Mouse (Mus musculus): ENCODE results near the gene Hist1h2ai. TPM values are rescaled to one million over a fixed set of nuclear protein-coding genes. Genes with fewer than 3 reads are reported as not detected.

The Hist1h2ai gene
- polyA plus RNA-seq, 1 experiment, result 104 TPM

DNA sequence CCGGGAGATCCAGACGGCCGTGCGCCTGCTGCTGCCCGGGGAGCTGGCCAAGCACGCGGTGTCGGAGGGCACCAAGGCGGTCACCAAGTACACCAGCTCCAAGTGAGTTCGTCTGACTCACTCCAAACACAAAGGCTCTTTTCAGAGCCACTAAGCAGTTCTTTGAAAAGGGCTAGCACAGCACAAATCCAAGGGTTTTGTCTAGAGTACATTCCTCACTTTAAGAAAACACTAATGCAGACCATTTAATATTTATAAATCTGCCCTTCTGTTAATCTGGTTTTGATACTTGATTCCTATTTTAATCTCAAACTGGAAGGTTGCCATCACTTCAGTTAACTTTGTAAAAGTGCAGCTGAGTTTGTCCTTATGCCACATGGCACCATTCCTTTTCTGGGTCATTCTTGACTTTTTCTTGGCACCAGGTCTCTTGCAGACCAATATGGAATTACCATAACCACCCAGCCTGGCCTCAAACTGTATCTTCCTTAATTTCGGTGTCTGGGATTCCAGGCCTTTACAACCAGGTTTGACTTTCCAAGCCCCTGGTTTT is 6.2 kb downstream of the Hist1h2ai start:
- no peaks in the 10 kb centered on the region for H3K36me3 ChIP-seq (ENCODE audit: control insufficient read depth, insufficient read depth, low read length)
- H3K4me1 ChIP-seq (ENCODE audit: control insufficient read depth, insufficient read depth, insufficient read length, low read length), result peaks cover 5% of the 10 kb centered on the region; the same call in 1 of the 2 replicates
- H3K4me3 ChIP-seq (ENCODE audit: low read depth, low read length), result peak overlapping the region; percentile 69
- 5% methylated on average over 11 of the region's 11 CpGs for WGBS
- H3K27ac ChIP-seq (ENCODE audit: insufficient read depth, low read depth, low read length), result peak overlapping the region; percentile 75; the same call in 1 of the 2 replicates
- H3K27me3 ChIP-seq (ENCODE audit: control insufficient read depth, insufficient read depth, low read length), result no peaks in the 10 kb centered on the region
- TF ChIP-seq CTCF (IDR thresholded peaks at IDR 0.05; ENCODE audit: extremely low read depth, insufficient read length, insufficient replicate concordance, low read depth, low read length) (no peak), POLR2A (IDR thresholded peaks at IDR 0.05; ENCODE audit: low read depth, low read length) (no peak)

DNA sequence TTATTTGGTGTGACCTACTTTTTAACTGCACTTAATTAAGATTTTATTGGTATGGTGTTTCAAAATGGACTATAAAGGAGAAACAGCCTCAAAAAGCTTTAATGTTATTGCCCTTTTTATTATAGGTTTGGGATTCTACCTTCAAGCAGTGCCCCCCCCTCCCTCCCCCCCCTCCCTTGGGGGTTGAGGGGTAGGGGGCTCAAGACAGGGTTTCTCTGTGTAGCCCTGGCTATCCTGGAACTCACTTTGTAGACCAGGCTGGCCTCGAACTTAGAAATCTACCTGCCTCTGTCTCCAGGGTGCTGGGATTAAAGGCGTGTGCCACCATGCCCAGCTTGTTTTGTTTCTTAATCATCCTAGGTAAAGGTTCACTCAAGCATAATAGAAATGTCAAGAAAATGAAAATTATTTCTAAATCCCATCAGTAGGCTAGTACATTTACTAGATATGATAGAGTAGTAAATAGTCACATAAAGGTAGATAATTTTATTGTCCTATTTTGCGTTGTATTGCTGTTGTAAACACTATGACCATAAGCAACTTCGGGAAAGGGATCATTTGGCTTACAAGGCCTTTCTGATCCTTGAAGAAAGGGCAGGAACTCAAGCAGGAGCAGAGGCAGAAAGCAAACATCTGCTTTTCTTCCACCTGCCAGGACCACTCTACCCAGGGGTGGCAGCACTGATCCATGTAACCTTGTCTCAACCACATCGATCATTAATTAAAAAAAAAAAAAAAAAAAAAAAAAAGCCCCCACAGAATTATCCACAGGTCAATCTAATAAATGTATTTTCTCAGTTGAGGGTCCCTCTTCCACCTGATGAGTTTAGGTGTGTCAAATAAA is 7.0 kb downstream of the Hist1h2ai start:
- Histone ChIP-seq H3K27ac (ENCODE audit: insufficient read depth, low read depth, low read length) (no peak overlapping the region), H3K27me3 (ENCODE audit: control insufficient read depth, insufficient read depth, low read length) (no peaks in the 10 kb centered on the region), H3K4me3 (ENCODE audit: low read depth, low read length) (no peak overlapping the region), H3K36me3 (ENCODE audit: control insufficient read depth, insufficient read depth, low read length) (no peaks in the 10 kb centered on the region), H3K4me1 (ENCODE audit: control insufficient read depth, insufficient read depth, insufficient read length, low read length) (0 out of 2 replicates have a peak, but pooled peaks cover 5% of the 10 kb centered on the region)
- 41% methylated on average over 5 of the region's 5 CpGs for WGBS
- no peak for TF ChIP-seq POLR2A (IDR thresholded peaks at IDR 0.05; ENCODE audit: low read depth, low read length)
- no peak for TF ChIP-seq CTCF (IDR thresholded peaks at IDR 0.05; ENCODE audit: extremely low read depth, insufficient read length, insufficient replicate concordance, low read depth, low read length)

DNA sequence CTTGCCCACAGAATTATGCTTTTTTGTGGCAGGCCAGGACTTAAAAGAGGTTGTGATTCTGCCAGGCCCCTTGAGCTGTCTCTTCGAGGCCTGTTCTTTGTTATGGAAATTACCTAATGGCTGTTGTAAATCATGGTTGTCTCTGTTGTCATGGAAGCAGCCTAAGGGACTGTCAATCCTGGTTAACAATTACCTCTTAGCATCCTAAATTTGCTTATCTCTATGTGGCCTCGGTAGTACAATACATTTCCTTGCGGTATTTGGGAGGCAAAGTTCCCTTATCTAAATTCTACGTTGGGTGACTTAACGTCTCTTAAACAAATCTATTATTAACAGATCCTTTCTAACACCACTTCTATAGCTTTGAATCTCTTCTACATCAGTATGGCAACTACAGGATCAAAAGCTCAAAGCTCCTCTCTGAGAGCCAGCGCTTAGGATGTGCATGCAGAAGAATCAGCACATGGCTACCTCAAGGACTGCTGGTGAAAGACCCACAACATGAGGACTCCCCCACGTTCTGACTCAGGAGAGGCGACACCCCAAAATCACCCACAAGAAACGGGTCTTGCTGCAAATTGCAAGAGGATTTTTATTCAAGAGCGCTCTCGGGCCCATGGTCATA is 11.8 kb downstream of the Hist1h2ai start:
- H3K27ac ChIP-seq (ENCODE audit: insufficient read depth, low read depth, low read length), result no peak overlapping the region
- no peak overlapping the region for H3K4me3 ChIP-seq (ENCODE audit: low read depth, low read length)
- no peaks in the 10 kb centered on the region for H3K27me3 ChIP-seq (ENCODE audit: control insufficient read depth, insufficient read depth, low read length)
- no peaks in the 10 kb centered on the region for H3K4me1 ChIP-seq (ENCODE audit: control insufficient read depth, insufficient read depth, insufficient read length, low read length)
- TF ChIP-seq CTCF (IDR thresholded peaks at IDR 0.05; ENCODE audit: extremely low read depth, insufficient read length, insufficient replicate concordance, low read depth, low read length) (no peak), POLR2A (IDR thresholded peaks at IDR 0.05; ENCODE audit: low read depth, low read length) (no peak)
- WGBS, result 49% methylated on average over 11 of the region's 11 CpGs
- no peaks in the 10 kb centered on the region for H3K36me3 ChIP-seq (ENCODE audit: control insufficient read depth, insufficient read depth, low read length)

DNA sequence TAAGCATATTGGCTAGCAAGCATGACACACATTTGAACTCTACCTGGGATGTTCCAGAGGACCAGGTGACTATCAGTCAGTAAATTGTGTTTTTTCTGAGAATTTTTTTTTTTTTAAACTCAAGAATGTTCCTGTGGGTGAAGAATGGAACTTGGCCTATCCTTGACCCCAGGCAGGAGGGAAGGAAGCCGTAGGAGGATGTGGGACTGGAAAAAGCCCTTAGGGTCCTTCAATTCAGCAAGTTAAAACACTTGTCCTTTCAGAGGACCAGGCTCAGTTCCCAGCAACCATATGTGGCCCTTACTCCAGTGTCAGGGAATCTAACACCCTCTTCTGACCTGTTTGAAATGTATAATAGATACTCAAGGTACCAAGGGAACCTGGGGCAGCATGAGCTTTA is 13.3 kb downstream of the Hist1h2ai start:
- 62% methylated on average over 1 of the region's 1 CpGs for WGBS
- Histone ChIP-seq H3K36me3 (ENCODE audit: control insufficient read depth, insufficient read depth, low read length) (no peaks in the 10 kb centered on the region), H3K4me1 (ENCODE audit: control insufficient read depth, insufficient read depth, insufficient read length, low read length) (no peaks in the 10 kb centered on the region; the same call in 1 of the 2 replicates), H3K4me3 (ENCODE audit: low read depth, low read length) (no peak overlapping the region), H3K27me3 (ENCODE audit: control insufficient read depth, insufficient read depth, low read length) (no peaks in the 10 kb centered on the region), H3K27ac (ENCODE audit: insufficient read depth, low read depth, low read length) (no peak overlapping the region)
- no peak for TF ChIP-seq POLR2A (IDR thresholded peaks at IDR 0.05; ENCODE audit: low read depth, low read length)
- TF ChIP-seq CTCF (IDR thresholded peaks at IDR 0.05; ENCODE audit: extremely low read depth, insufficient read length, insufficient replicate concordance, low read depth, low read length), result no peak

DNA sequence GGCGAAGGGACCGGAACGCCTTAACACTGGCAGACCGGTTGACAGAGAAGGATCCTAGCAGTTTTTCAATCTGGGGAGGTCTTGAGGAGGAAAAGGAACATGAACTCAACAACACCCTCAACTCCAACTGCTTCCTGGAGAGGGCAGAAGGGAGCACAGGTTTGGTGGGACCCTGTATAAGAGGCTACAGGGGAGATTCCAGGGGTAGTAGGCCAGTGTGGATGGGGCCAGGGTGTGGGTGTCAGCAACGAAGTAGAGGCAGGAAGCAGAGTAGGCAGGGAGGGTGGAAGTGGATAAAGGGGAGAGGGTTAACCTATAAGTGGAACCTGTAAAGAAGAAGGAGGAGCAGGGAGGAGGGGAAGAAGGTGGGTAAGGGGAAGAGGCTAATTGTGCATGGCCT is 17.2 kb downstream of the Hist1h2ai start:
- Histone ChIP-seq H3K27ac (ENCODE audit: insufficient read depth, low read depth, low read length) (no peak overlapping the region), H3K27me3 (ENCODE audit: control insufficient read depth, insufficient read depth, low read length) (no peaks in the 10 kb centered on the region), H3K36me3 (ENCODE audit: control insufficient read depth, insufficient read depth, low read length) (no peaks in the 10 kb centered on the region), H3K4me3 (ENCODE audit: low read depth, low read length) (no peak overlapping the region), H3K4me1 (ENCODE audit: control insufficient read depth, insufficient read depth, insufficient read length, low read length) (no peaks in the 10 kb centered on the region; the same call in 1 of the 2 replicates)
- TF ChIP-seq CTCF (IDR thresholded peaks at IDR 0.05; ENCODE audit: extremely low read depth, insufficient read length, insufficient replicate concordance, low read depth, low read length) (no peak; the same call in 1 of the 2 replicates), POLR2A (IDR thresholded peaks at IDR 0.05; ENCODE audit: low read depth, low read length) (no peak)
- WGBS, result 89% methylated on average over 5 of the region's 5 CpGs

DNA sequence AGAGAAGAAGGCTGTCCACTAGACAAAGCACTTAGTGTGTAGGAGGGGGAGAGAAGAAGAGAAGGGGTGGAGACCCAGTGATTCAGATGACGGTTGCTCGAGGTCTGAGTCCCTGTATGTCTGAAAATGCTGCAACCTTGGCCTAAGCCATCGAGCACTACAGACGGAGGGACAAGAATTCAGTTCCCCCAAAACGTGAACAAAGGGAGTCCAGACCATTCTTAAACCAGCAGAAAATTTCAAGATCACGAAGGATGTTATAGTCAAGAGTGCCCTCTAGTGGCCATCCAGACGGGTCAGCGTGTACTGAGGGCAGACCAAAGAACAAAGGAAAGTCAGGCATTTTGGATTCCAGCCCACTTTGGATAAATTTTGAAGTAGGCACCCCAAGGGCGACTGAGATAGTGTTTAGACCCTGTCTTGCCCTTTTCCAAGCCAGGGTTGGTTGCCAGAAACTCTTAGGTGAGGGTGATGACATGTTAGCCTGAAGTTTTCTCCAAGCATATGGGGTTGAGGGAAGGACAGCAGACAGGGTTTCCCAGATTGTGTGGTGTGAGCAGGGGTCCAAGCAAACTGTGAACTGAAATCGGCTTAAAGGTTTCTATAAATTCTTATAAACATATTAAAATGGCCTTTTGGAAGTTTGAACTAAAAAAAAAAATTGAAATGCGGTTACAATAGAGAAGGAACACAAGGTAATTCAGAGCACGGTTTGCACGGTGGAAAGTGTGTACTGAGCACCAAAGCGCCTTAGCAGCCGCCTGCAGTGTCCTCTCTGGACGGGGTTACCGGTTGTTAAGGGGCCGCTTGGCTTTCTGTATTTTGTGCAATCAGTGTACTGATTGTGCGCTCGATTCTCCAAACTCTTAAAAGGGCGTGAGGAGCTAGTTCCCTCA is 18.0 kb downstream of the Hist1h2ai start:
- H3K4me3 ChIP-seq (ENCODE audit: low read depth, low read length), result peak overlapping the region; percentile 61
- no peaks in the 10 kb centered on the region for H3K36me3 ChIP-seq (ENCODE audit: control insufficient read depth, insufficient read depth, low read length)
- no peaks in the 10 kb centered on the region for H3K27me3 ChIP-seq (ENCODE audit: control insufficient read depth, insufficient read depth, low read length)
- peak; percentile 80; the same call in 1 of the 2 replicates for TF ChIP-seq CTCF (IDR thresholded peaks at IDR 0.05; ENCODE audit: extremely low read depth, insufficient read length, insufficient replicate concordance, low read depth, low read length)
- TF ChIP-seq POLR2A (IDR thresholded peaks at IDR 0.05; ENCODE audit: low read depth, low read length), result no peak
- WGBS, result 0% methylated on average over 21 of the region's 21 CpGs
- H3K27ac ChIP-seq (ENCODE audit: insufficient read depth, low read depth, low read length), result peak overlapping the region; percentile 59
- no peaks in the 10 kb centered on the region; the same call in 1 of the 2 replicates for H3K4me1 ChIP-seq (ENCODE audit: control insufficient read depth, insufficient read depth, insufficient read length, low read length)

Data from small intestine, adult 2 months (tissue).